Mouse (Mus musculus) bone marrow macrophage, adult 2 months (primary cell): ENCODE data around the gene Gm20431. TPM values are rescaled to one million over a fixed set of nuclear protein-coding genes. Genes with fewer than 3 reads are reported as not detected.

ENCODE experiments used
- H3K27ac ChIP-seq: 2 replicates; pipeline ENCODE4 v1.5.1; 2012; ENCODE audit warnings: low read depth, low read length; ENCODE audit not compliant: insufficient read depth
- H3K4me1 ChIP-seq: 2 replicates; pipeline ENCODE4 v1.6.1; 2012; ENCODE audit warnings: low read length; ENCODE audit not compliant: control insufficient read depth, insufficient read depth
- H3K4me3 ChIP-seq: 2 replicates; pipeline ENCODE4 v1.5.1; 2012; ENCODE audit warnings: mild to moderate bottlenecking, low read length, moderate library complexity; ENCODE audit not compliant: insufficient read depth
- CTCF ChIP-seq: IDR thresholded peaks from 2 replicates; pipeline ENCODE4 v1.5.1; 2012; ENCODE audit warnings: low read depth, mild to moderate bottlenecking, low read length, moderate library complexity
- POLR2A ChIP-seq: IDR thresholded peaks from 2 replicates; pipeline ENCODE4 v1.6.1; 2012; ENCODE audit warnings: mild to moderate bottlenecking, low read depth, low read length, borderline replicate concordance
- polyA plus RNA-seq: library from polyadenylated mRNA; stranded (reverse); fragments of >200 nt; gene quantifications from 2 replicates; pipeline ENCODE4 v1.2.4, GENCODE M21; 2012; ENCODE audit not compliant: missing spikeins, insufficient read depth, insufficient read length

The Gm20431 gene
- polyA plus RNA-seq, 1 experiment: 13.5 TPM

GRCm38 (mm10) chr2:167575581-167575980 is 85.7 kb downstream of the Gm20431 start:
- no peak overlapping the region for H3K4me3 ChIP-seq
- TF ChIP-seq CTCF: no peak
- TF ChIP-seq POLR2A: no peak
- peaks cover under 1% of the 10 kb centered on the region for H3K4me1 ChIP-seq
- H3K27ac ChIP-seq: no peak overlapping the region

- H3K4me3 ChIP-seq: no peak overlapping the region
- peaks cover 6% of the 10 kb centered on the region for H3K4me1 ChIP-seq
- H3K27ac ChIP-seq: no peak overlapping the region
- no peak for TF ChIP-seq CTCF
- no peak for TF ChIP-seq POLR2A
These were observed 86.5 kb downstream of the Gm20431 start for GRCm38 (mm10) chr2:167574814-167575213.

GRCm38 (mm10) chr2:167571442-167572220 is 89.7 kb downstream of the Gm20431 start:
- Histone ChIP-seq H3K27ac (no peak overlapping the region), H3K4me3 (no peak overlapping the region), H3K4me1 (peaks cover 12% of the 10 kb centered on the region)
- TF ChIP-seq POLR2A (no peak), CTCF (no peak)

- TF ChIP-seq POLR2A (no peak), CTCF (no peak)
- Histone ChIP-seq H3K4me3 (no peak overlapping the region), H3K4me1 (peaks cover 12% of the 10 kb centered on the region), H3K27ac (no peak overlapping the region)
These were observed 90.5 kb downstream of the Gm20431 start for GRCm38 (mm10) chr2:167570815-167571214.

GRCm38 (mm10) chr2:167569934-167570651 is 91.2 kb downstream of the Gm20431 start:
- peaks cover 12% of the 10 kb centered on the region for H3K4me1 ChIP-seq
- H3K4me3 ChIP-seq: no peak overlapping the region
- H3K27ac ChIP-seq: 0 out of 2 replicates have a peak overlapping the region, but pooled peaks have one; percentile 11
- TF ChIP-seq CTCF: no peak
- no peak for TF ChIP-seq POLR2A

GRCm38 (mm10) chr2:167568112-167568511 is 93.2 kb downstream of the Gm20431 start:
- Histone ChIP-seq H3K4me1 (peaks cover 12% of the 10 kb centered on the region), H3K27ac (no peak overlapping the region), H3K4me3 (no peak overlapping the region)
- TF ChIP-seq CTCF (no peak), POLR2A (no peak)

GRCm38 (mm10) chr2:167565682-167566081 is 95.6 kb downstream of the Gm20431 start:
- Histone ChIP-seq H3K4me1 (peaks cover 12% of the 10 kb centered on the region), H3K27ac (no peak overlapping the region), H3K4me3 (no peak overlapping the region)
- no peak for TF ChIP-seq CTCF

GRCm38 (mm10) chr2:167565312-167565656 is 96.0 kb downstream of the Gm20431 start:
- peaks cover 8% of the 10 kb centered on the region for H3K4me1 ChIP-seq
- TF ChIP-seq POLR2A (no peak), CTCF (no peak)
- H3K27ac ChIP-seq: no peak overlapping the region
- H3K4me3 ChIP-seq: no peak overlapping the region

GRCm38 (mm10) chr2:167564551-167565311 is 96.6 kb downstream of the Gm20431 start:
- H3K27ac ChIP-seq: no peak overlapping the region
- TF ChIP-seq CTCF (no peak), POLR2A (no peak)
- no peak overlapping the region for H3K4me3 ChIP-seq

More at GRCm38 (mm10) chr2:167564551-167565311, 96.6 kb downstream of the Gm20431 start:
- peaks cover 5% of the 10 kb centered on the region for H3K4me1 ChIP-seq
